Mouse (Mus musculus) embryo, embryonic 11 days (tissue): ENCODE data around the gene Pdzd2.

ENCODE experiments used
- DNase-seq: peaks from one replicate; pipeline ENCODE4 v3.0.0-alpha.2; 2015

Gene Pdzd2

GRCm38 (mm10) chr15:12571168-12571567 lies 168.6 kb downstream of the Pdzd2 start:
- DNase-seq, result no peak

- DNase-seq, result no peak
Observed at GRCm38 (mm10) chr15:12566637-12567440, 172.9 kb downstream of the Pdzd2 start.

DNA sequence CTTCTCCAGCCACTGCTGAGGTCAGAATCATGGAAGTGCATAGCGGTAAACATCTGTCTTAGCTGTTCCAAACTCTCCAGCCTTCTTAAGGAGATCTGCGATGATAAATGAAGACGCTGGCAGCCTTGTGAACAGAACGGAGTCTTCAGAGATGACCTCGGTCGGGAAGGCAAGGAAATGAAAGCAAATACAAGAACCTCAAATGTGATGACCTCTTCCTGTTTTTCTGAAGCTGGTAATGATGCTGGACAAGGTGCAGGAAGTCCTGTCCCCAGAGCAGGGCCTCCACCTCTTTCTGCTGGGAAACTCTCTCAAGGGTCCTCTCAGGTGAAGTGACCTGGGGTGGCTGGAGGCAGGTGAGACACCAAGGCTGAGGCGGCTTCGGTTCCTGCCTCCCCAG lies 174.4 kb downstream of the Pdzd2 start:
- DNase-seq, result no peak

- no peak for DNase-seq
Observed at GRCm38 (mm10) chr15:12560505-12560904, 179.2 kb downstream of the Pdzd2 start.

- DNase-seq, result no peak
Observed at GRCm38 (mm10) chr15:12557663-12558436, 181.9 kb downstream of the Pdzd2 start.

- DNase-seq, result no peak
Observed at GRCm38 (mm10) chr15:12553211-12553610, 186.5 kb downstream of the Pdzd2 start.

GRCm38 (mm10) chr15:12550919-12551318 lies 188.8 kb downstream of the Pdzd2 start:
- peak; percentile 42 for DNase-seq

DNA sequence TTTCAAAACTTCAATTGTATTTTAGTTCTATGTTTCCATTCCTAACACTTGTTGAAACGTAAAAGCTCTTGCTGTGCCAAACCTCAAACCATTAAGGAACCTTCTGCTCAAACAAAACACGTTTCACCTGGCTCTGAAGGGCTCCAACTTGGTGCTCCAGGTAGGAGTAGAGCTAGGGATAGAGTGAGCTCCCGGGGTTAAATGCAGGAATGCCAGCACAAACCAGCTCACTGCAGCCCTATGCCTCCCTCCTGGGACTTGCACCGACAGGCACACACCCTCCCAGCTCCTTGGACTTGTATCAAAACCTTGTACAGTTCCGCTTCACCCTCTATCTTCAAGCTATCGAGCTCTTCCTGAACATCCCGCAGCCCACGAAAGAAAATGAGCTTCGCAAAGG lies 189.3 kb downstream of the Pdzd2 start:
- no peak for DNase-seq

DNA sequence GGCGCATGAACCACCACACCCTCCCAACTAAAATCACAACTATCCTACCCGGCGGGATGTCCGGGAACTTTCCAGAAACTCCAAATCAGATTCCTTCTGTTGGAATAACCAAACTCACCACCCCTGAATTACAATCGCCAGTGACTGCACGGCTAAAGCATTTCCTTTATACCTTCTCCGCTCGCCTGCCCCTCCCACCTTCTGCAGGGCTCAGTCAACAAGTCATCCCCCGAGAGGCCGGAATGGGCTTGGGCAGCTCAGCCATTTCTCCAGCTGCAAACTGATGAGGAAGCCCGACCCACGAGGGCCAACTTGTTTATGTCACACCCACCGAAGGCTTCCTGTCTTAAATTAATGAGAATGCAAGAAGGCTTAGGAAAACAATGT lies 189.8 kb downstream of the Pdzd2 start:
- peak; percentile 73 for DNase-seq

DNA sequence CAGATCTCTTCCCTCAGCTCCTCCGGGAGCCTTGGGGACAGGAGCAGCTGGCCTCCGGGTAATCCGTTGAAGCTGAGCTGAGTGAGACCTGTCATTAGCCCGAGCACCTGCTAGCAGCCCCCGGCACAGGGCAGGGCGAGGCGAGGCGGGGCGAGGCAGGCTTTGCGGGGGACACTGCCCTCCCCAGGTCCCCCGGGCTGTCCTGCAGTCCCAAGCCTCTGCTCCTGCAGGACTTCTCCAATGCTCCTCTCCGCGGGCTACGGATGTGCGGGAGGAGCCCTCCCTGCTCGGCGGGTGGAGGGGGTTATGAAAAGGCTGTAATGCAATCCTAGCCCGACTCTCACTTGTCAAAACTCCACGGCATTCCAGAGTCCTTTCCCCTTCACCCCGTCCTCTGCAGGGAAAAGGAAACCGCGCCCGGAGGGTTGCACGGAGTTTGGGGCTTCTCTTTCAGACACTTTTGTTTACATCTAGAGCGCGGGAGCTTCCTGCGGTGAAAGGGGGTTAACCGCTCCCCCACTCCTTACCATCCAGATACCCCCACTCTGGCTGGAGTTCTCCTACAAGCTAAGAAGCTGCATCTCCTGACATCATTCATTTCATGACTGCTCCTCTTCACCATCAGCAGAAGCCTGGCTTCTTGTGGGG lies 190.3 kb downstream of the Pdzd2 start:
- peak; percentile 68 for DNase-seq

DNA sequence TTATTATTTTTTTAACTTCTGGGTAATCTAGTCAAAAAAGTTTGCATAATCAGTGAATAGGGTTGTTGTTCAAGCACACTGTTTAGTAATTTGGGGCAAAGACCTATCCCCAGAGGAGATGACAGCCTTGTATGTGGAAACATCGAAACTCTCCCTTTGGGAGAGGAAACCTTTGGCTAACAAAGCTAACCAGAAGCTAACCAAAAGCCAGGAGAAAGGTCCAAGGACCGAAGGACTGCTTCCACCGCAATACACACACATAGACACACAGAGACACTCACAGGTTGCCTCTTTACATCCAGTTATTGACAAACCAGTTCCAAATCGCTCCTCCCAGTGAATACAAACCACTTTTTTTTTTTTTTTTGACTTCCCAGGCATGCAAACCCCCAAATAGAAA lies 191.0 kb downstream of the Pdzd2 start:
- DNase-seq, result no peak

GRCm38 (mm10) chr15:12547640-12548405 lies 191.9 kb downstream of the Pdzd2 start:
- DNase-seq, result no peak

- no peak for DNase-seq
Observed at GRCm38 (mm10) chr15:12546781-12547180, 192.9 kb downstream of the Pdzd2 start.

GRCm38 (mm10) chr15:12545671-12546070 lies 194.1 kb downstream of the Pdzd2 start:
- DNase-seq, result no peak

GRCm38 (mm10) chr15:12545220-12545619 lies 194.5 kb downstream of the Pdzd2 start:
- DNase-seq, result no peak

- no peak for DNase-seq
Observed at GRCm38 (mm10) chr15:12543686-12544325, 195.9 kb downstream of the Pdzd2 start.

GRCm38 (mm10) chr15:12542316-12542715 lies 197.4 kb downstream of the Pdzd2 start:
- DNase-seq, result no peak

- DNase-seq, result peak; percentile 34
Observed at GRCm38 (mm10) chr15:12539618-12540302, 200.0 kb downstream of the Pdzd2 start.

DNA sequence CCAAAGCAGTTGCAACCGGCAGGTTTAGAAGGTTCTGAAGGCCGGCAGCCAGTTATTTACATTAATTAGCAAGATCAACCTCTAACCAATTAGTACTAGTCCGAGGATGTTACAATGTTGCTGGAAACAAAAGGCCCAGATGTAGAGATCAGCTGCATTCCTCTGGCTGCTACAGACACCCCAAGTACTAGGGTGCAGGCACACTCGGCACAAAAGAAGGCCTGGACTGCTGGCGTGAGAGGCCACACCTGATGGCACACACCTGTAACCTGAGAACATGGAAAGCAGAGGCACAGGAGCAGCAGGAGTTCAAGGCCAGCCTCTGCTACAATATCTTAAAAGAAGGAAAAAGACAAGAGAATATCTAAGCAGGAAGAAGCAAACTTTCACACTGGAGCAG lies 206.5 kb downstream of the Pdzd2 start:
- DNase-seq, result no peak

- DNase-seq, result no peak
Observed at GRCm38 (mm10) chr15:12532568-12532967, 207.2 kb downstream of the Pdzd2 start.

- DNase-seq, result no peak
Observed at GRCm38 (mm10) chr15:12522810-12523209, 216.9 kb downstream of the Pdzd2 start.

- DNase-seq, result no peak
Observed at GRCm38 (mm10) chr15:12520292-12520691, 219.4 kb downstream of the Pdzd2 start.
